Mouse (Mus musculus) liver, postnatal 0 days (tissue): ENCODE results near the gene Gabrb3. TPM values are rescaled to one million over a fixed set of nuclear protein-coding genes. Genes with fewer than 3 reads are reported as not detected.

Experiments
- ATAC-seq: fragments of 200-750 bp; cut with Nextera tagmentation; 2 replicates; pipeline ENCODE4 v1.8.0; 2017; ENCODE audit warnings: mild to moderate bottlenecking, moderate library complexity
- DNase-seq: peaks from one replicate; pipeline ENCODE4 v3.0.0-alpha.2; 2016
- H3K27ac ChIP-seq: fragments of 300-500 bp; sonication (generic); 2 replicates; pipeline ENCODE4 v1.5.1; 2014; ENCODE audit warnings: antibody characterized with exemption, moderate library complexity, mild to moderate bottlenecking, low read depth
- H3K27me3 ChIP-seq: fragments of 300-500 bp; sonication (generic); 2 replicates; pipeline ENCODE4 v1.6.1; 2014; ENCODE audit warnings: low read length, control low read depth, mixed read lengths; ENCODE audit not compliant: insufficient read depth
- H3K36me3 ChIP-seq: fragments of 300-500 bp; sonication (generic); replicated peaks from 2 replicates; pipeline ENCODE4 v1.6.1; 2014; ENCODE audit warnings: mild to moderate bottlenecking, control low read depth, low read length, moderate library complexity, mixed read lengths; ENCODE audit not compliant: insufficient read depth
- H3K4me1 ChIP-seq: fragments of 300-500 bp; sonication (generic); 2 replicates; pipeline ENCODE4 v1.6.1; 2014; ENCODE audit warnings: antibody characterized with exemption, mild to moderate bottlenecking, control low read depth; ENCODE audit not compliant: insufficient read depth
- H3K4me2 ChIP-seq: fragments of 300-500 bp; sonication (generic); 2 replicates; pipeline ENCODE4 v1.6.1; 2014; ENCODE audit warnings: low read depth, mild to moderate bottlenecking, low read length, moderate library complexity, mixed read lengths
- H3K4me3 ChIP-seq: fragments of 300-500 bp; sonication (generic); 2 replicates; pipeline ENCODE4 v1.5.1; 2014; ENCODE audit warnings: low read depth, low read length
- H3K9ac ChIP-seq: fragments of 300-500 bp; sonication (generic); replicated peaks from 2 replicates; pipeline ENCODE4 v1.6.1; 2014; ENCODE audit warnings: mild to moderate bottlenecking, moderate library complexity
- H3K9me3 ChIP-seq: fragments of 300-500 bp; sonication (generic); 2 replicates; pipeline ENCODE4 v1.6.1; 2016; ENCODE audit warnings: mild to moderate bottlenecking, control low read depth, low read length, mixed read lengths
- CTCF ChIP-seq: sonication (generic); IDR thresholded peaks from 2 replicates; pipeline ENCODE4 v1.5.1; 2016; ENCODE audit warnings: antibody characterized with exemption, low read depth
- EP300 ChIP-seq: IDR thresholded peaks from 2 replicates; pipeline ENCODE4 v1.6.1; 2016; ENCODE audit warnings: antibody characterized with exemption, low read depth, mild to moderate bottlenecking
- WGBS: fragments of 180-500 bp; shearing (Covaris S2); extraction: QIAGEN DNeasy Blood & Tissue Kit; methylation state at CpG from one replicate; pipeline ENCODE4 v1.1.7; 2014; ENCODE audit not compliant: insufficient replicate concordance; 5-methylcytosine and 5-hydroxymethylcytosine counted together
- polyA plus RNA-seq: library from polyadenylated mRNA; unstranded; fragments of >200 nt; fragmentation: Nextera tagmentation; extraction: Ambion mirVana; gene quantifications from 2 replicates; pipeline ENCODE4 v1.2.1, GENCODE M21; 2015

Gene Gabrb3
- polyA plus RNA-seq, 1 experiment from 2014 or later = not detected

- no peaks in the 10 kb centered on the region for H3K4me1 ChIP-seq
- no peak overlapping the region for H3K9ac ChIP-seq
- no peak overlapping the region for H3K4me3 ChIP-seq
- no peaks in the 10 kb centered on the region for H3K27me3 ChIP-seq
- H3K4me2 ChIP-seq = no peak overlapping the region
- WGBS = 79% methylated on average over 2 of the region's 2 CpGs
- DNase-seq (no peak), ATAC-seq (no peak)
- no peak overlapping the region for H3K27ac ChIP-seq
- TF ChIP-seq CTCF (no peak), EP300 (no peak)
- H3K36me3 ChIP-seq = no peaks in the 10 kb centered on the region
- H3K9me3 ChIP-seq = no peaks in the 10 kb centered on the region
Measured at GRCm38 (mm10) chr7:57620036-57620435, 200.5 kb downstream of the Gabrb3 start.

GRCm38 (mm10) chr7:57623718-57624117 lies 204.2 kb downstream of the Gabrb3 start:
- Histone ChIP-seq H3K9ac (no peak overlapping the region), H3K9me3 (no peaks in the 10 kb centered on the region), H3K4me2 (no peak overlapping the region), H3K4me3 (no peak overlapping the region), H3K36me3 (no peaks in the 10 kb centered on the region), H3K4me1 (no peaks in the 10 kb centered on the region), H3K27me3 (no peaks in the 10 kb centered on the region), H3K27ac (no peak overlapping the region)
- no peak for TF ChIP-seq CTCF
- TF ChIP-seq EP300 = no peak
- WGBS = 59% methylated on average over 4 of the region's 4 CpGs
- no peak for DNase-seq
- no peak for ATAC-seq

GRCm38 (mm10) chr7:57635026-57635425 lies 215.5 kb downstream of the Gabrb3 start:
- TF ChIP-seq CTCF = no peak
- TF ChIP-seq EP300 = no peak
- Histone ChIP-seq H3K4me2 (no peak overlapping the region), H3K4me1 (no peaks in the 10 kb centered on the region), H3K9ac (no peak overlapping the region), H3K36me3 (no peaks in the 10 kb centered on the region), H3K27ac (no peak overlapping the region), H3K4me3 (no peak overlapping the region), H3K27me3 (no peaks in the 10 kb centered on the region), H3K9me3 (no peaks in the 10 kb centered on the region)
- 63% methylated on average over 4 of the region's 4 CpGs for WGBS
- DNase-seq = no peak
- ATAC-seq = no peak

- Histone ChIP-seq H3K27me3 (no peaks in the 10 kb centered on the region), H3K4me1 (no peaks in the 10 kb centered on the region), H3K9me3 (no peaks in the 10 kb centered on the region), H3K27ac (no peak overlapping the region), H3K9ac (no peak overlapping the region), H3K4me3 (no peak overlapping the region), H3K36me3 (no peaks in the 10 kb centered on the region), H3K4me2 (no peak overlapping the region)
- WGBS = 68% methylated on average over 4 of the region's 4 CpGs
- ATAC-seq (no peak), DNase-seq (no peak)
- TF ChIP-seq EP300 (no peak), CTCF (no peak)
Measured at GRCm38 (mm10) chr7:57635687-57636086, 216.2 kb downstream of the Gabrb3 start.

GRCm38 (mm10) chr7:57640796-57641195 lies 221.3 kb downstream of the Gabrb3 start:
- Histone ChIP-seq H3K9me3 (no peaks in the 10 kb centered on the region), H3K4me1 (no peaks in the 10 kb centered on the region), H3K9ac (no peak overlapping the region), H3K36me3 (no peaks in the 10 kb centered on the region), H3K4me3 (no peak overlapping the region), H3K27me3 (no peaks in the 10 kb centered on the region), H3K4me2 (no peak overlapping the region), H3K27ac (no peak overlapping the region)
- no peak for DNase-seq
- no peak for ATAC-seq
- WGBS = 44% methylated on average over 1 of the region's 1 CpGs
- TF ChIP-seq EP300 (no peak), CTCF (no peak)

GRCm38 (mm10) chr7:57647345-57647744 lies 227.9 kb downstream of the Gabrb3 start:
- Histone ChIP-seq H3K36me3 (no peaks in the 10 kb centered on the region), H3K9ac (no peak overlapping the region), H3K27me3 (no peaks in the 10 kb centered on the region), H3K27ac (no peak overlapping the region), H3K9me3 (no peaks in the 10 kb centered on the region), H3K4me2 (no peak overlapping the region), H3K4me3 (no peak overlapping the region), H3K4me1 (no peaks in the 10 kb centered on the region)
- WGBS = 70% methylated on average over 2 of the region's 2 CpGs
- ATAC-seq = no peak
- no peak for DNase-seq
- no peak for TF ChIP-seq CTCF
- no peak for TF ChIP-seq EP300

GRCm38 (mm10) chr7:57648136-57648755 lies 228.8 kb downstream of the Gabrb3 start:
- Histone ChIP-seq H3K4me3 (no peak overlapping the region), H3K9ac (no peak overlapping the region), H3K27ac (no peak overlapping the region), H3K9me3 (no peaks in the 10 kb centered on the region), H3K36me3 (no peaks in the 10 kb centered on the region), H3K4me1 (no peaks in the 10 kb centered on the region), H3K27me3 (no peaks in the 10 kb centered on the region), H3K4me2 (no peak overlapping the region)
- DNase-seq (no peak), ATAC-seq (no peak)
- TF ChIP-seq CTCF (no peak), EP300 (no peak)
- WGBS = 85% methylated on average over 4 of the region's 4 CpGs
